Mouse (Mus musculus) thymus, postnatal 4 days (tissue): ENCODE data around the gene Kynu.

Experiments used
- DNase-seq: peaks from one replicate; pipeline ENCODE4 v3.0.0; 2021

Gene Kynu

GRCm38 (mm10) chr2:43673619-43674018 lies 118.5 kb downstream of the Kynu start:
- DNase-seq: peak; percentile 71

- DNase-seq: no peak
These were observed 119.0 kb downstream of the Kynu start for GRCm38 (mm10) chr2:43674098-43674497.

DNA sequence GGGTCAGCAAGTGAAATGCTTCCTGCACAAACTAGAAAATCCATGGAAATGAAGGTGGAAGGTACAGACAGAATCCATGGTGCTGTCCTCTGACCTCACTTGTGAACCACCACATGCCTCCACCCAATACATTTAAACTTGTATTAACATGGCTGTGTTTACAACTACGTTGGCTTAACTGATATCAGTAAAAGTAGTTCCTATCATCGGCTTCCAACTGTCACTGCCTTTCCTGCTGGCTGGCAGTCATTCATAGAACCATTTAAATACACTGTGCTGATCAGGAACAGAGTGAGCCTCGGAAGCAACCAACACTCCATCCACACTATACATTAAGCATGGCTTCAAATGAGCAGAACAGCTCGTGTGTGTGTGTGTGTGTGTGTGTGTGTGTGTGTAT lies 120.1 kb downstream of the Kynu start:
- no peak for DNase-seq

GRCm38 (mm10) chr2:43690402-43690801 lies 135.3 kb downstream of the Kynu start:
- DNase-seq: no peak

- DNase-seq: no peak
These were observed 136.2 kb downstream of the Kynu start for GRCm38 (mm10) chr2:43691290-43691689.

- no peak for DNase-seq
These were observed 140.5 kb downstream of the Kynu start for GRCm38 (mm10) chr2:43695635-43696034.

DNA sequence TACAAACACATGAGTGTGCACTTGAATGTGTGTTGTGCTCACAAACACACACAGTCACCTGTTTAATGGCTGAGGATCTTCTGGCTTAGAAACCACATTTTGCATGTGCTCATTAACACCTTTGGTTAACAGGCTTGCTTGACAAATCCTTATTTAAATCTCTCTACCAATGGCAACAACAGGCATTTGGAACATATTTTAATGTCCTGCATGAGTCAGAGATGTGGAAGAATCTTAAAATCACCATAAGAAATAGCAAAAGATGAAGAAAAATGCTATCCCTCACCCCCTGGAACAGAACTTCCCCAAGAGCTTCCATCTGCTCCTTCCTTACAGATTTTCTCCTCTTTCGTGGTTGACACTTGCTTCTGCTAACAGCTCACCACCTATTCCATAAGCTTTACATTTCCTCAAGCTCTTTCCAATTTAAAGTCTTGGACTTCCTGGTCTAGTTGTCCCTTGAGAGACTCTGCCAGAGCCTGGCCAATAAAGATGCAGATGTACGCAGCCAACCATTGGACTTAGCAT lies 157.5 kb downstream of the Kynu start:
- no peak for DNase-seq

GRCm38 (mm10) chr2:43722446-43723103 lies 167.4 kb downstream of the Kynu start:
- peak; percentile 73 for DNase-seq

GRCm38 (mm10) chr2:43723104-43723541 lies 168.0 kb downstream of the Kynu start:
- no peak for DNase-seq

GRCm38 (mm10) chr2:43727181-43727580 lies 172.1 kb downstream of the Kynu start:
- DNase-seq: no peak

- peak; percentile 30 for DNase-seq
These were observed 172.6 kb downstream of the Kynu start for GRCm38 (mm10) chr2:43727693-43728092.

GRCm38 (mm10) chr2:43728831-43729230 lies 173.7 kb downstream of the Kynu start:
- no peak for DNase-seq
